9 mouse cellular contexts compared by ENCODE assay signal in genomic region chr16:18172266-18172855, GRCm38 (mm10). TPM values are rescaled to one million over a fixed set of nuclear protein-coding genes. Genes with fewer than 3 reads are reported as not detected.
DNase-seq lines count a peak whose midpoint lies in the region; ATAC-seq and TF ChIP-seq lines count a peak whose summit lies in the region.
"Had no signal": no experiment of that assay in that cellular context is flagged by ENCODE, and none has a peak within 500 bp of the region (broad histone marks: within the 10 kb centered on the region; RNA-seq: fewer than 3 reads in every experiment).

No protein-coding gene starts in this region.

- peak; percentile 91 to 97 (median 96) for TF ChIP-seq CTCF in MEL (IDR thresholded peaks at IDR 0.05 in 2 of 3, conservative IDR thresholded peaks at IDR 0.05 in 1 of 3; ENCODE audit: control insufficient read depth in 1 of 3, insufficient read depth in 1 of 3, low read depth in 2 of 3, low read length in 3 of 3, poor library complexity in 1 of 3, severe bottlenecking in 1 of 3)
- TF ChIP-seq CTCF in bone marrow, adult 2 months (IDR thresholded peaks at IDR 0.05; ENCODE audit: control insufficient read depth, insufficient read depth, low read length) = peak; percentile 97

- H3K4me3 ChIP-seq in MEL (ENCODE audit: control insufficient read depth in 1 of 2, insufficient read depth in 1 of 2, low read depth in 2 of 2, low read length in 2 of 2) = no peak overlapping the region
- H3K4me3 ChIP-seq in bone marrow, adult 2 months (replicated peaks; ENCODE audit: control insufficient read depth, low read depth, low read length) = no peak overlapping the region
- H3K4me3 ChIP-seq in embryonic facial prominence, embryonic 14.5 days (ENCODE audit: low read depth, low read length) = no peak overlapping the region
- no peak overlapping the region for H3K4me3 ChIP-seq in hindbrain, embryonic 10.5 days

- H3K9ac ChIP-seq in MEL (ENCODE audit: control insufficient read depth, low read depth, low read length, poor library complexity, severe bottlenecking) = no peak overlapping the region
- no peak overlapping the region for H3K9ac ChIP-seq in embryonic facial prominence, embryonic 14.5 days (ENCODE audit: low read depth, low read length)

- ATAC-seq in embryonic facial prominence, embryonic 14.5 days (ENCODE audit: low read depth) = peak; percentile 23; the same call in 1 of the 2 replicates
- peak; percentile 34; the same call in 1 of the 2 replicates for ATAC-seq in megakaryocyte progenitor cell, adult 5-6 weeks (replicated peaks; ENCODE audit: poor library complexity)

- H3K79me2 ChIP-seq in MEL (ENCODE audit: control insufficient read depth, insufficient read depth, low read length, poor library complexity) = no peaks in the 10 kb centered on the region

- H3K4me2 ChIP-seq in embryonic facial prominence, embryonic 14.5 days (ENCODE audit: low read depth, low read length) = no peak overlapping the region

- 6% methylated on average over 7 of the region's 7 CpGs for WGBS in bone marrow, adult 2 months
- WGBS in embryonic facial prominence, embryonic 14.5 days = 13% methylated on average over 7 of the region's 7 CpGs
- 11% methylated on average over 7 of the region's 7 CpGs for WGBS in hindbrain, embryonic 10.5 days

- no peak overlapping the region for H3K27ac ChIP-seq in MEL (ENCODE audit: control insufficient read depth, low read depth, low read length)
- H3K27ac ChIP-seq in bone marrow, adult 2 months (ENCODE audit: control insufficient read depth, insufficient read depth, low read depth, low read length, poor library complexity) = no peak overlapping the region
- no peak overlapping the region for H3K27ac ChIP-seq in embryonic facial prominence, embryonic 14.5 days (replicated peaks; ENCODE audit: low read depth, low read length)
- no peak overlapping the region for H3K27ac ChIP-seq in hindbrain, embryonic 10.5 days

- TF ChIP-seq POLR2A in MEL (IDR thresholded peaks at IDR 0.05; ENCODE audit: control insufficient read depth in 1 of 2, insufficient read depth in 1 of 2, low read depth in 1 of 2, low read length in 2 of 2, poor library complexity in 1 of 2) = no peak
- TF ChIP-seq POLR2A in bone marrow, adult 2 months (IDR thresholded peaks at IDR 0.05; ENCODE audit: borderline replicate concordance, control insufficient read depth, low read depth, low read length) = no peak

- DNase-seq in MEL (ENCODE audit: low read depth, low spot score) = peak; percentile 76
- peak; percentile 78 for DNase-seq in embryonic facial prominence, embryonic 14.5 days (ENCODE audit: low spot score)
- DNase-seq in hindbrain, embryonic 10.5 days (ENCODE audit: low spot score) = peak; percentile 75
- peak; percentile 84 to 89 for DNase-seq in layer of hippocampus, postnatal 14 days (ENCODE audit: low spot score in 2 of 2)
- DNase-seq in right cerebral cortex, postnatal 36 days (ENCODE audit: low spot score in 2 of 2) = peak; percentile 66
- peak; percentile 22 for DNase-seq in yolk sac, embryonic 10.5 days (ENCODE audit: low spot score)

- TF ChIP-seq EP300 in MEL (IDR thresholded peaks at IDR 0.05; ENCODE audit: low read depth in 1 of 2, low read length in 2 of 2) = no peak

- TF ChIP-seq RAD21 in MEL (IDR thresholded peaks at IDR 0.05; ENCODE audit: low read depth, low read length) = peak; percentile 90

- no peaks in the 10 kb centered on the region for H3K4me1 ChIP-seq in MEL (ENCODE audit: control insufficient read depth in 1 of 2, insufficient read depth in 2 of 2, low read length in 2 of 2)
- H3K4me1 ChIP-seq in bone marrow, adult 2 months (ENCODE audit: control insufficient read depth, insufficient read depth, low read length) = peaks cover 2% of the 10 kb centered on the region; the same call in 1 of the 2 replicates
- no peaks in the 10 kb centered on the region for H3K4me1 ChIP-seq in embryonic facial prominence, embryonic 14.5 days (ENCODE audit: control insufficient read depth, insufficient read depth, low read length)
- H3K4me1 ChIP-seq in hindbrain, embryonic 10.5 days (replicated peaks) = peaks cover 22% of the 10 kb centered on the region

- H3K9me3 ChIP-seq in MEL (replicated peaks; ENCODE audit: insufficient read depth, low read length) = no peaks in the 10 kb centered on the region
- H3K9me3 ChIP-seq in embryonic facial prominence, embryonic 14.5 days (ENCODE audit: control insufficient read depth, low read length) = no peaks in the 10 kb centered on the region
- no peaks in the 10 kb centered on the region for H3K9me3 ChIP-seq in hindbrain, embryonic 10.5 days

- H3K36me3 ChIP-seq in MEL (ENCODE audit: control insufficient read depth in 1 of 2, insufficient read depth in 2 of 2, low read length in 2 of 2) = no peaks in the 10 kb centered on the region
- no peaks in the 10 kb centered on the region for H3K36me3 ChIP-seq in embryonic facial prominence, embryonic 14.5 days (ENCODE audit: control insufficient read depth, insufficient read depth, low read length)
- H3K36me3 ChIP-seq in hindbrain, embryonic 10.5 days = no peaks in the 10 kb centered on the region

- peaks cover 2% of the 10 kb centered on the region in 2 experiments; a peak in 2 of 4 replicates for H3K27me3 ChIP-seq in MEL (ENCODE audit: control insufficient read depth in 1 of 2, insufficient read depth in 2 of 2, low read length in 2 of 2)
- H3K27me3 ChIP-seq in embryonic facial prominence, embryonic 14.5 days (replicated peaks; ENCODE audit: control insufficient read depth, insufficient read depth, low read length) = no peaks in the 10 kb centered on the region
- 0 out of 2 replicates have a peak, but pooled peaks cover 3% of the 10 kb centered on the region for H3K27me3 ChIP-seq in hindbrain, embryonic 10.5 days (ENCODE audit: insufficient read depth, poor library complexity, severe bottlenecking)

TF ChIP-seq in MEL, 35 proteins besides CTCF, POLR2A, EP300 and RAD21:
- TF ChIP-seq MAFK (IDR thresholded peaks at IDR 0.05; ENCODE audit: borderline replicate concordance, low read depth, low read length) = no peak
- peak; percentile 96 for TF ChIP-seq ZC3H11A (IDR thresholded peaks at IDR 0.05; ENCODE audit: low read depth, low read length)
- 0 out of 2 replicates have a peak, but pooled peaks have one; percentile 18 for TF ChIP-seq HCFC1 (IDR thresholded peaks at IDR 0.05; ENCODE audit: low read depth, low read length)
- TF ChIP-seq E2F4 (IDR thresholded peaks at IDR 0.05; ENCODE audit: borderline replicate concordance, low read depth, low read length) = no peak
- TF ChIP-seq MAZ (IDR thresholded peaks at IDR 0.05; ENCODE audit: low read depth, low read length) = no peak
- TF ChIP-seq MYC (IDR thresholded peaks at IDR 0.05; ENCODE audit: low read depth, low read length) = no peak
- TF ChIP-seq TBP (IDR thresholded peaks at IDR 0.05; ENCODE audit: low read depth, low read length) = no peak
- TF ChIP-seq CHD1 (IDR thresholded peaks at IDR 0.05; ENCODE audit: low read depth, low read length) = no peak
- TF ChIP-seq TCF12 (IDR thresholded peaks at IDR 0.05; ENCODE audit: low read depth, low read length) = no peak
- TF ChIP-seq MXI1 (IDR thresholded peaks at IDR 0.05; ENCODE audit: low read depth, low read length) = no peak
- peak; percentile 30; the same call in 1 of the 2 replicates for TF ChIP-seq BHLHE40 (IDR thresholded peaks at IDR 0.05; ENCODE audit: borderline replicate concordance, low read depth, low read length)
- no peak for TF ChIP-seq JUND (IDR thresholded peaks at IDR 0.05; ENCODE audit: low read depth, low read length)
- 0 out of 2 replicates have a peak, but pooled peaks have one; percentile 19 for TF ChIP-seq NELFE (IDR thresholded peaks at IDR 0.05; ENCODE audit: low read depth, low read length)
- no peak for TF ChIP-seq MAX (IDR thresholded peaks at IDR 0.05; ENCODE audit: low read length)
- no peak for TF ChIP-seq ZNF384 (IDR thresholded peaks at IDR 0.05; ENCODE audit: low read depth, low read length)
- TF ChIP-seq ELF1 (IDR thresholded peaks at IDR 0.05; ENCODE audit: low read depth, low read length) = 0 out of 2 replicates have a peak, but pooled peaks have one; percentile 6
- TF ChIP-seq POLR2AphosphoS5 (IDR thresholded peaks at IDR 0.05; ENCODE audit: borderline replicate concordance, low read depth, low read length) = no peak
- TF ChIP-seq ZKSCAN1 (IDR thresholded peaks at IDR 0.05; ENCODE audit: low read depth, low read length) = no peak
- no peak for TF ChIP-seq CHD2 (IDR thresholded peaks at IDR 0.05; ENCODE audit: low read length)
- peak; percentile 99 for TF ChIP-seq SMC3 (IDR thresholded peaks at IDR 0.05; ENCODE audit: low read depth, low read length)
- TF ChIP-seq TAL1 (IDR thresholded peaks at IDR 0.05; ENCODE audit: low read length) = no peak
TF ChIP-seq in MEL: peak in this region for 6.

RNA-seq across cellular contexts. Expression of gene Rtn4r, which starts 44.9 kb away (rescaled TPM):
- 0.10 TPM in 1 of 2 replicates, not detected in the other for total RNA-seq in MEL (2012; rRNA removed)
- under 1 TPM in 1 of 2 experiments, not detected in 1; 0.04 TPM for polyA plus RNA-seq in MEL (2012; ENCODE audit: insufficient read depth in 1 of 2, insufficient read length in 2 of 2, low read depth in 1 of 2, low replicate concordance in 2 of 2, missing spikeins in 1 of 2)
- 0.77 and 1.2 TPM in 2 replicates for polyA plus RNA-seq in bone marrow, adult 2 months (2011; ENCODE audit: insufficient read depth, insufficient read length, low replicate concordance, missing spikeins)
- 4.3 and 5.1 TPM in 2 replicates for polyA plus RNA-seq in embryonic facial prominence, embryonic 14.5 days (2014; fragmentation: Nextera tagmentation; extraction: Ambion mirVana)
- 2.1 and 2.8 TPM in 2 replicates for polyA plus RNA-seq in hindbrain, embryonic 10.5 days (2016; fragmentation: Nextera tagmentation; extraction: Ambion mirVana)
- 10 to 100 TPM; 77.1 to 85.6 TPM for total RNA-seq in layer of hippocampus, postnatal 14 days (2021)
- 6.0 and 8.3 TPM in 2 replicates for total RNA-seq in megakaryocyte progenitor cell, adult 5-6 weeks (2015)
- total RNA-seq in megakaryocyte progenitor cell, adult 5-6 weeks (2017) = 2.2 and 2.3 TPM in 2 replicates
- total RNA-seq: hematopoietic stem cell, adult 5-6 weeks had no signal

RNA-seq across cellular contexts. Expression of gene Ccdc188, which starts 45.3 kb away (rescaled TPM):
- not detected in 2 replicates for total RNA-seq in MEL (2012; rRNA removed)
- polyA plus RNA-seq in MEL (2012; ENCODE audit: insufficient read depth in 1 of 2, insufficient read length in 2 of 2, low read depth in 1 of 2, low replicate concordance in 2 of 2, missing spikeins in 1 of 2) = not detected
- polyA plus RNA-seq in bone marrow, adult 2 months (2011; ENCODE audit: insufficient read depth, insufficient read length, low replicate concordance, missing spikeins) = not detected in 2 replicates
- polyA plus RNA-seq in embryonic facial prominence, embryonic 14.5 days (2014; fragmentation: Nextera tagmentation; extraction: Ambion mirVana) = not detected in 2 replicates
- 0.12 TPM in 1 of 2 replicates, not detected in the other for polyA plus RNA-seq in hindbrain, embryonic 10.5 days (2016; fragmentation: Nextera tagmentation; extraction: Ambion mirVana)
- not detected for total RNA-seq in layer of hippocampus, postnatal 14 days (2021)
- total RNA-seq in megakaryocyte progenitor cell, adult 5-6 weeks (2015) = not detected in 2 replicates
- total RNA-seq in megakaryocyte progenitor cell, adult 5-6 weeks (2017) = not detected in 2 replicates
- total RNA-seq: hematopoietic stem cell, adult 5-6 weeks had no signal

Comparison
In these comparisons a context has a peak if more than half of its experiments do, and no peak if none do; other contexts are left out.
1. DNase-seq: peak in every context shown above with its lines; median percentile 86 in layer of hippocampus, postnatal 14 days; 78 in embryonic facial prominence, embryonic 14.5 days; 76 in MEL; 75 in hindbrain, embryonic 10.5 days; 66 in right cerebral cortex, postnatal 36 days; 22 in yolk sac, embryonic 10.5 days.